Mouse (Mus musculus) central nervous system, embryonic 14 days (tissue): ENCODE results near the gene Prss47. TPM values are rescaled to one million over a fixed set of nuclear protein-coding genes. Genes with fewer than 3 reads are reported as not detected.

Experiments
- polyA plus RNA-seq: library from polyadenylated mRNA; depleted of rRNA; stranded (reverse); fragments of >200 nt; gene quantifications from 2 replicates; pipeline ENCODE4 v1.2.3, GENCODE M21; 2012; rRNA removed

Prss47 gene
- polyA plus RNA-seq = not detected in 2 replicates

DNA sequence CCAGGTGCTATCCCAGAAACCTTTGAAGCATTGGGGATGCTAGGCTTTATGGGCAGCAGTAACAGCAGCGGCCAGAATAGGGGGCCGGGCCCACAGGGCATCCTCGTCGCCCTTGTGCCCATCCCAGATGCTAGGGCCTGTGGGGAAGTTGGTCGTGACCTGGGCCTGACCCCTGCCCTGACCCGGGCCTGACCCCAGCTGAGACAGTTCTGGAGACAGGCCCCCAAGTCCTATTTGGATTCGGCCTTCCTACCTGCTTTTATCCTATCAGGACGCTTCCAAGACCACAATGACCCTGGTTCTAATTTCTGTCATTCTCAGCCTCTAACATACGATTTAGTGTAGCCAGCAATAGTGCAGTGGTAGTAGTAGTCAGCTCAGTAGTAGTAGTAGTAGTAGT lies at the start of gene Prss47:
TSS of gene Prss47 (minus strand) at position 101 of the 400 bp plus-strand sequence.

GRCm38 (mm10) chr13:65032758-65033157 lies 19.8 kb downstream of the Prss47 start, which contains the start of gene Spata31d1c:
Gene Spata31d1c, plus strand, starts transcription at chr13:65033058.

Other genes with a start within 250 kb of the Prss47 start
- 1.1 and 2.4 TPM in 2 replicates for gene Cntnap3, start 148.8 kb downstream of the Prss47 start, polyA plus RNA-seq
- not detected in 2 replicates for gene Spata31, start 135.4 kb downstream of the Prss47 start, polyA plus RNA-seq
- not detected in 2 replicates for gene Spata31d1c, start 19.7 kb downstream of the Prss47 start, polyA plus RNA-seq
- 19.5 and 20.8 TPM in 2 replicates for gene Mfsd14b, start 60.2 kb upstream of the Prss47 start, polyA plus RNA-seq
- gene Olfr465-ps1, start 85.3 kb upstream of the Prss47 start, polyA plus RNA-seq = not detected in 2 replicates
- not detected in 2 replicates for gene Olfr466, start 97.5 kb upstream of the Prss47 start, polyA plus RNA-seq
- gene Nlrp4f, start 153.2 kb upstream of the Prss47 start, polyA plus RNA-seq = 0.10 TPM in 2 replicates
- 0.21 and 0.23 TPM in 2 replicates for gene Gm10775, start 206.8 kb upstream of the Prss47 start, polyA plus RNA-seq
- 49.8 and 52.2 TPM in 2 replicates for gene Zfp369, start 226.1 kb upstream of the Prss47 start, polyA plus RNA-seq